Mouse (Mus musculus): Measurements from ENCODE around the gene Nell2. TPM values are rescaled to one million over a fixed set of nuclear protein-coding genes. Genes with fewer than 3 reads are reported as not detected.
"Not testable (repeated sequence)": the region's sequence is repeated elsewhere in the genome, so short reads cannot be mapped to it uniquely, and the experiment has no call there.

Gene Nell2
- 1 to 10 TPM; 2.0 to 3.0 TPM for total RNA-seq (2021)
- long read RNA-seq, experiment 1, partial matches to known transcripts: 3 of 4 reads
- long read RNA-seq, experiment 1, other reads (novel, unspliced or antisense): 0 of 4 reads
- long read RNA-seq, experiment 2, partial matches to known transcripts: 0 of 4 reads
- long read RNA-seq, experiment 2, other reads (novel, unspliced or antisense): 1 of 4 reads

DNA sequence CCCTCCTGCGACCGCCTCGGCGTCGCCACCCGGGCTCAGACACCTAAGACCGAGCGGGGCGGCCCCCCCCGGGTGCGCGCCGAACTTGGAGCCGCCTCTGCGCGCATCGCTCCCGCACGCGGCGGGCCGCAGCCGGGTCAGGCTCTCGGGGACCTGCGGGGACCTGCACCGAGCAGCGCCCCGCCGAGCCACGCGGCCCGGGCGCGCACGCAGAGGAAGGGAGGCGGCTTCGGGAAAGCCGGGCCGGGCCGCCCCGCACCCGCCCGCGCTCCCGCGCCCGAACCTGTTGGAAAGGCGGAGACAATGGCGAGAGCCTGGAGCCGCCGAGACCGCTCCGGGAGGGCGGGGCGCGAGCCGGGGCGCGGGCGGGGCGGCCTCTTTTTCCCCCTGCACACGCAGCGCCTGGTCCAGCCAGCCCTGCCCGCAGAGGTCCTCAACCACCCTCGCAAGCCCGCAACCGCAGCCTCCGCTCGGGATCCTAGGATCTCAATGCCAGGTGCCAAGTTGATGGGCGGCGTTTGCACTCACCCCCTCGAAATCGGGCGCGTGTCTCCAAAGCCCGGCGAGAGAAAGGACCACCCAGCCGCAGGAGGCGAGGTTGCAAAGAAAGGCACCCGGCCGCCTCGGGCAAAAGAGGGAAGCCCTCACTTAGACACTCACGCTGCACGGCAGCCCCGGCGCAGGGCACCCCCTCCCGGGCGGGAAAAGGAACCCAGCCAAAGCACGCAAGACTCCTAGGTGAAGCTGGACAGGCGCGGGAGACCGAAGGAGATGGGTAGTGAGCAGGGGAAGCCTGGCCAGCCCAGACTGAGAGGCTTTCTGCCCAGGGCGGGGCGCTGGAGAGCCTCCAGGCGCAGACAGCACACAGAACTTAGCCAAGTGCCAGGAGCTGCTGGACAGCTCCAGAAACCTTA, at the start of gene Nell2:
TSS of gene Nell2 (minus strand) at position 612 of the 914 bp plus-strand sequence.
- DNase-seq: peak; percentile 55

GRCm38 (mm10) chr15:95574661-95575060, 46.3 kb upstream of the Nell2 start:
- DNase-seq: peak; percentile 66

DNA sequence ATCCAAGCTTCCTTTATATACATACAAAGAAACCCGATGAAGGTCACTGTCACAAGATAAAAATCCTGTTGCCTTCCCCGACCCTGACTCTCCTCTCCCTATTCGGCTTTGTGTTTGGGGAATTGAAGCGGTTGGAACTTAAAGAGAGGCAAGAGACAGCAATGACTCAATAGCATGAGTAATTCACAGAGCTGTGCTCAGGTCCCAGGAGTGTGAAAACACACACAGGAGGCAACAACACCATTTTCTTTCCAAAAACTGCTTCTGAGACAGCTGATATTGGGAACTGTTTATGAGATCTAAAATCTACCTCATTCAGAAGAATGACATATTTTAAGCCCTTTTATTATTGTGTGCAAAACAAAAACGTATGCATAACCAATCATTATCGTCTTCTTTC, 41.2 kb upstream of the Nell2 start:
- DNase-seq: no peak

- no peak for DNase-seq
Measured at GRCm38 (mm10) chr15:95565160-95565559, 36.8 kb upstream of the Nell2 start.

- DNase-seq: no peak
Measured at GRCm38 (mm10) chr15:95561303-95561702, 32.9 kb upstream of the Nell2 start.

- DNase-seq: no peak
Measured at GRCm38 (mm10) chr15:95550011-95550410, 21.7 kb upstream of the Nell2 start.

GRCm38 (mm10) chr15:95542632-95543031, 14.3 kb upstream of the Nell2 start:
- DNase-seq: no peak

- no peak for DNase-seq
Measured at GRCm38 (mm10) chr15:95536724-95537123, 8.4 kb upstream of the Nell2 start.

- DNase-seq: no peak
Measured at GRCm38 (mm10) chr15:95536230-95536629, 7.9 kb upstream of the Nell2 start.

DNA sequence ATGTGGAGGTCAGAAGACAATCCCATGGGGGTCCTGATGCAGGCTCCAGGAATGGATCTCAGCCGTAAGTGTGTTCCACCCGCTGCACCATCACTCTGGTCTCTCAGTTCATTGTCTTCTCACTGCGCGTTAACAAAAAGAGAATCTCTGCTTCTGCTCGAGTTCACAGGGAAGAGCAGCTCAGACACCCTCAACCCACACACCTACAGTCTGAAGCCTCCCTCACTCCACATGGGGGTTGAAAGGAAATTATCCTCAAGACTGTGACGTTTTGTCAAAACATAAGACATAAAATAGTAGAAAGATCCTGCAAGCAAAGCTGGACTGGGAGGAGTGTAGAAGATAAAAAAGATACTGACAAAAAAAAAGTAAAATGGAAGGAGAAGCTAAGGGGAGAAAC, 6.3 kb upstream of the Nell2 start:
- no peak for DNase-seq

DNA sequence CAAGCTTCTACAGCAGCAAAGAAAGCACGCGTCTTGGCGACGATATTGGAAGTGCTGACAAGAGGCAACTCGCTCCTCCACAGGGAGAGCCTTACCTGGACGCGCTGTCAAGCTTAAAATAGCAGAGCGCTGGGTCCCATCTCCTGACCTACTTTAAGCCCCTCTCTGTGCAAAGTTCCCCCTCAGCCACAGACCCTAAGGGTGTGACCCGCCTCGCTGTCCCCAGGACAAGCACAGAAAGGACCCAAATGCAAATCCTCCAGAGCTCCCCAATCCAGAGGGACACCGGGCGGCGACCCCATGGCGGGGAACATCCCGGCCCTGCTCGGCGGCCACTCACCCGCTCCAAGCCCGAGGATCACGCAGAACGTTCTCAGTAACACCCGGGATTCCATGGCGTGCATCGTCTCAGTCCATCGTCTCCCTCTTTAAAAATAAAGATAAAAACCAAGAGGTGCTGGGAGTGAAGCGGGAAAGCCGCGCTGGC, 855 bp downstream of the Nell2 start:
- no peak for DNase-seq

DNA sequence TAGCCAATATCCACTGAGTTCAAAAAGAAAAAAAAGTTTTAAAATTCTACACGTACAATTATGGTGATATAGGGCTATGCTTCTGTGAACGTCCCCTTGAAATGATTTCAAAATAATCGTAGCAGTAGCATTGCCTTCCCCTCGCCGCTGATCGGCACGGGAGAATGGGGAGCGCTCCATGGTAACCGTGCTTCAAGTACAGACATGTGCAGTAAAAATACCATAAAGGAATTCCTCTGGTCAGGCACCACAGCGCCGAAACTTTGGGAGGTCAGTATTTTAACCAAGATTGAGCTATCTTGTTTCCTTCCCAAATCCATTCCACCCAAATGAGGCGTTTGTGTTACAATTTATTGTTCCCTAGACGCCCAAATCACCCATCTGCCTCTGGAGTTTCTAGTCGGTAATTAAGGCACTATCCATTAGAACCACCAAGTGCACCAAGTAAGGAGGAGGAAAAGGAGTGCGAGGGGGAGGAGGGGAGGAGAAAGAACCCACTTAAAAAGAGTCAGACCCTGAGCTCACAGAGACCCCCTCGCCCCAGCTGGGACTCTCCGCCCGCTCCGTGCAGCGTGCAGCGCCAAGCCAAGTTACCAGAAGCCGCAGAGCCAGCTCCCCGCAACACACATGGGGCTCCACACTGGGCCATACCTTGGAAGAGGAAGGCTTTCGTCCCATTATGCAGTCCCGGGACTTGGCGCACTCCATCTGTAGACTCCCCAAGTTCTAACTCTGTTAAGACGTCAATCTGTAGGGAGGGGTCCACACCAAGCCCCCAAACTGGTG, 1.5 kb downstream of the Nell2 start:
- DNase-seq: no peak

DNA sequence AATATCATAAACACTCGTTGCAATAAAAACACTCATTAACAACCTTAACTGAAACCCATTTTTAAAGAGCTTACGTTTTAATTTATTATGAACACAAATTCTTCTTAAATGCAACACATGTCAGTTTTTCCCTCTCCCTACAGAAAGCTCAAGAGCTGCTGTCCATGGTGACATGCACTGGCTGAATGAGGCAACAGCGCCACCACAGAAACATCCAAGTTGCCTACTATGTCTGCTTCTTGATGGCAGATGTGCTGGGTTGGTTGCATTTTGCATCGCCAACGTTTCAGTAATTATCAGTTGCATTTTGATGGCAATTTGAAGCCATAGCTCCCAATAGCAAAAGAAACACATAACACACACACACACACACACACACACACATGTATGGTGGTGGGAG, 2.4 kb downstream of the Nell2 start:
- DNase-seq: peak; percentile 38

DNA sequence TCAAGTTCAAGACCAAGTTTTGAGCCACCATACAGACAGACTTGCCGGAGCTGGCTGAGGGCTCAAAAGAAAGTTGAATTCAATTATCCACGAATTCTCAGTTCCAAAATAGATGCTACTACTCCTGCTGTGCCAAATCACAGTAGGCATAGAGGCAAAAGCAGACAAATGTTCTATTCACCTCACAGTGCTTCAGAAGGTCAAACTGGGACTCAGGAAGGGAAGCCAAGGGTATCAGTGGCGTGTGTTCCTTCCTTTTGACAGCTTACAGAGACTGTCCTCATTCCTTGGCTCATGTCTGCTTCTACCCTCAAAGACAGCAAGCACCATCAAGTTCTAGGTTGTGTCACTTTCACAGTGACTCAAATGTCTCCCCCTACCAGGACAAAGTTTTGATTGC, 10.2 kb downstream of the Nell2 start:
- no peak for DNase-seq

GRCm38 (mm10) chr15:95513306-95513705, 15.1 kb downstream of the Nell2 start:
- DNase-seq: not testable (repeated sequence)

DNA sequence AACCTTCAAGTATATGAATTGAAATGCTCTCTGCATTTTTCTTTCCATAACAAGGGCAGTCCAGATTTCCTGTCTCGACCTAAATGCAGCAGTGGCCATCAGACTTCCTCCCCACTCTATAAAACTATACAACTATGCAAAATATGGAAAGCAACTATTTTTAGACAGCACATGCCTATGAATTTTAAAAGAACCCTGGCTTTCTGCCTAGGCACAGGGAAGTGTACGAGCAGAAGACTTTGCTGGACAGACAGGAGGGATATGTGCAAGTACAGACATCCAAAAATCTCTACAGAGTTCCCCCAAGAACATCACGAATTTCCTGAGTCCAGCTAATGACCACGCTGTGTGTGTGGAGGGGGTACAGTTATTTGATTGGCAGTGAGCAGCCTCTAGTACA, 32.7 kb downstream of the Nell2 start:
- no peak for DNase-seq

- no peak for DNase-seq
Measured at GRCm38 (mm10) chr15:95495193-95495592, 33.2 kb downstream of the Nell2 start.

- DNase-seq: no peak
Measured at GRCm38 (mm10) chr15:95492201-95492600, 36.2 kb downstream of the Nell2 start.

DNA sequence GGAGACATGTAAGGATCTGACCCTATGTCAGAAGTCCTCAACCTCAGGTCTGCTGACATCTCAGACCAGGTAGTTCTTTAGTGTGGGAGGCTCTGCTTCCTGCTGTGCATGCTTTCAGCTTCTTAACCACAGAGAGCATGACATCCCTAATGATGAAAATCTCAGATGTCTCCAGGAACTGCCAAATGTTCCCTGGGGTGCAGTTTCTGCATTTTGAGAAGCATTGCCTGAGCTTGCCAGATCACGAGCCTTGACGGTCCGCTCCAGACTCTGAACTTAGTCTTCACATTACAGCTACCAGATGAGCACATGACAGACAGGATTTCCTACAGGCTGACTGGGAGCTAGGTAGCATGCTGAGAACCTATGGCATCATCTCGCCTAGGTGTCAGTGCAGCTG, 39.2 kb downstream of the Nell2 start:
- DNase-seq: no peak

DNA sequence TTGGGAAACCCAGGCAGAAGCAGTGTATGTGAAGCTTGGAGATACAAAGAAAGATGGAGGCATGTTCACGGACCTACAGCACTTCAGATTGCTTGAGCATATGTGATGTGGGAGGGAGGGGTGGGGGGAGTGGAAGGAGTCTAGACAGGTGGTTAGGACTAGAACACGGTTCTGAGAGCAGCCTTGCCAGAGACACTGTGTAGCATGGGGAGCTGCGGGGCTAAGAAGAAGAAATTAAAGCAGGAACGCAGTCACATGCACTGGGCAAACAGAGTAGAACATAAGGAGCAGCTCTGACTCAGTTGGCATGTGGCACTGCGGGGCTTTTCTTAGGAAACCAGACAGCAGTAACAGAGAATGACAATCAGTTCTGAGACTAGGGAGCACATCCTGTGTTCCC, 40.4 kb downstream of the Nell2 start:
- no peak for DNase-seq

- DNase-seq: no peak
Measured at GRCm38 (mm10) chr15:95482002-95482401, 46.4 kb downstream of the Nell2 start.

- DNase-seq: no peak
Measured at GRCm38 (mm10) chr15:95481585-95481984, 46.8 kb downstream of the Nell2 start.

- no peak for DNase-seq
Measured at GRCm38 (mm10) chr15:95476440-95476839, 51.9 kb downstream of the Nell2 start.

Measured in adrenal gland, postnatal 10 days (tissue).